Mouse (Mus musculus): ENCODE data around the gene Rnf224.
A peak's percentile ranks its signal among the peaks of the same experiment; 100 is the strongest.
"Not testable (repeated sequence)": the region's sequence is repeated elsewhere in the genome, so short reads cannot be mapped to it uniquely, and the experiment has no call there.

Gene Rnf224

GRCm38 (mm10) chr2:25236614-25237013 lies at the start of gene Rnf224:
Gene Rnf224 (minus strand): TSS chr2:25236787.
- no peak for DNase-seq

GRCm38 (mm10) chr2:25286314-25286713 lies 49.7 kb upstream of the Rnf224 start:
- DNase-seq, result no peak

- DNase-seq, result no peak
Measured at GRCm38 (mm10) chr2:25285551-25285950, 49.0 kb upstream of the Rnf224 start.

DNA sequence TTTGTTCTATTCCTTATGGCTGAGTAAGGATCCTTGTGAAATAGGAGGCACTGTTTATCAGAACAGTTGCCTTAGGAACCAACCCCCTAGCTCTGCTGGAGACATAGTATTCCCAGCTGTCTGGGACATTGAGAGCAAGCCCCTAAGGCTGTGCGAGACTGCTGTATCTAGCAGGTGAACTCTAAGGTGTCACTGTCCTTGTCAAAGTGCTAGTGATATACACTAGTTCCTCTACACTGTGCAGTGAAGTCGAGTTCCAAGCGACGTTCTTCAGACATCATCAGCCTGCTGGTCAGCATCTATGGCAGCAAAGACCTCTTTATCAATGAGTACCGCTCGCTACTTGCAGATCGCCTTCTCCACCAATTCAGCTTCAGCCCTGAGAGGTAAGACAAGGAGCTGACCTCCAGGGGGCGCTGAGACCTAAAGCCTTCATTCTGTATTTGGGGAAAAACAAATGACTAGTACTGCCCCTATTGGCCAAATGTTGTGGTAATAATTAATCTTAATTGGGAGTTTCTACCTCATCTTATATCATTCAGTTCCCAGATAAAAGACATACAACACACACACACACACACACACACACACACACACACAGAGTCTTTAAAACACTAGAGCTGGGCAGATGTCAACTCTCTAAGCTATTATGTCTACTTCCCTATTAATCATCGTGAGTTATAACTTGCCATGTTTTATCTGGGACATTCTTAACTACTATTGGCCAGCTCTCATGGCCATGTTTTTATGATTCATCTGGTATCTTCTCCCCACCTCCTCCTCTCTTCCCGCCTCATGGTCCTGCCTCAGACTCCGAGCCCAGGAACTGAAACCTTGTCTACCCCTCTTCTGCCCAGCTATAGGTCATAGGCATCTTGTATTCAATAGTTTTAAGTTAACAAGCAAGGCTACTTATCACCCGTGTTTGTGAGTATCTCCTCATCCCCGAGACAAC lies 42.6 kb upstream of the Rnf224 start:
- DNase-seq, result peak; percentile 68

DNA sequence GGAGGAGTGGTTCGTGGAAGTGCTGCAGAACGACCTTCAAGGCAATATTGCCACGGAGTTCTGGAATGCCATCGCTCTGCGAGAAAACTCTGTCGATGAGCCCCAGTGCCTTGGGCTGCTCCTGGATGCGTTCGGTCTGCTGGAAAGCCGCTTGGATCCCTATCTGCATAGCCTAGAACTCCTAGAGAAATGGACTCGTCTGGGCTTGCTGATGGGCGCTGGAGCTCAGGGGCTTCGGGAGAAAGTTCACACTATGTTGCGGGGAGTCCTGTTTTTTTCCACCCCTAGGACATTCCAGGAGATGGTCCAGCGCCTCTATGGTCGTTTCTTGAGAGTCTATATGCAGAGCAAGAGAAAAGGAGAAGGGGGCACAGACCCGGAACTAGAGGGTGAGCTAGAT lies 36.4 kb upstream of the Rnf224 start:
- DNase-seq, result no peak

- DNase-seq, result no peak
Measured at GRCm38 (mm10) chr2:25272515-25272914, 35.9 kb upstream of the Rnf224 start.

DNA sequence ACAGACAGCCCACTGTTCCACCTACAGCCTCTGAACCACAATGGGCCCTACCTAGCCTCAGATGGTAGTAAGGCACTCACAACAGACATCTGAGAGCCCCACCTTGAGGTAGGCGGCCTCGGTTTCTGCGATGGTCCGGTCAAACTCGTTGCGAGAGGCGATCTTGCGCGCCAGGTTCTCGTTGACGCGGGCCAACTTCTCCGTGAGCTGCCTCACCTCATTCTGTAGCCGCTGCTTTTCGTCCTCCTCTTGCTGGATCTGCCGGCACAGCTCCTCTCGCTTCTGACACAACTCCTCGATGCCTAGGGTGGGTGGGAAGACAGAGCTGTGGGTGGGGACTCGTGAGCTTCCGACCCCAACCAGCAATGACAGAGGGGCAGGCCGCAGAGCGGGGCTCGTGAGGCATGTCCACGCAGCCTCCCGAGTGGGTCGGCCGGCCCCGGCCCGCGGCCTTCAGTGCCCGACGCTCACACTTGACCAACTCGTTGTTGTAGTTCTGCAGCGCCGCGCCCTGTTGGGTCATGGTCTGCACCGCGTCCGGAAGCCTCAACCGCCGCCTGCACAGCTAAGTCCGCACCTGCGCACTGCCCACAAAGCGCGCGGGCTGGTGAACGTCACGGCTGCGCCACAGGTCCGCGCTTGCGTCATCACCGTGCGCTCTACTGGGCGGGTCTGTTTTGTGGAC lies 35.4 kb upstream of the Rnf224 start, which contains the start of the genes Ssna1 and Anapc2:
Ssna1 (minus strand) TSS at position 612 of the 685 bp plus-strand sequence.
Anapc2 (plus strand) TSS at position 652 of the 685 bp plus-strand sequence.
- peak; percentile 97 for DNase-seq

GRCm38 (mm10) chr2:25267746-25268309 lies 31.2 kb upstream of the Rnf224 start:
- DNase-seq, result no peak

GRCm38 (mm10) chr2:25267241-25267640 lies 30.7 kb upstream of the Rnf224 start:
- no peak for DNase-seq

DNA sequence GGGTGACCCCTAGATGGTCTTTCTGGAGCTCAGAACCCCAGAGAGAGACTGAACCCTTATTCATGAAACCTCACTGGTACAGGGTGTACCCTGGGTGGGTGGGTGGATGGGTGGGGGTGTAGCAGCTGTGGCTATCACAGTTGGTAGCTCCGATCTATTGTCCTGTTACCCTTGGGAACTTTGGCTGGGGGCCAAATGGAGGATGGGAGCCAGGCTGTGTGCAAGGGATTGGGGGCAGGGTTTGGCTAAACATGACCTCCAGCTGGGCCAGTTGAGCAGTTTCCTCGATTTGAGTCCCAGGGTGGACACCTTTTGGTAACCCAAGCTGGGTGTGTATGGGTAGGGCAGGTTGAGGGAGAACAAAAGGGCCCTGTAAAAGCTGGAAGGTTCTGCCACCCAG lies 30.1 kb upstream of the Rnf224 start:
- no peak for DNase-seq

GRCm38 (mm10) chr2:25265897-25266656 lies 29.5 kb upstream of the Rnf224 start:
- DNase-seq, result no peak

DNA sequence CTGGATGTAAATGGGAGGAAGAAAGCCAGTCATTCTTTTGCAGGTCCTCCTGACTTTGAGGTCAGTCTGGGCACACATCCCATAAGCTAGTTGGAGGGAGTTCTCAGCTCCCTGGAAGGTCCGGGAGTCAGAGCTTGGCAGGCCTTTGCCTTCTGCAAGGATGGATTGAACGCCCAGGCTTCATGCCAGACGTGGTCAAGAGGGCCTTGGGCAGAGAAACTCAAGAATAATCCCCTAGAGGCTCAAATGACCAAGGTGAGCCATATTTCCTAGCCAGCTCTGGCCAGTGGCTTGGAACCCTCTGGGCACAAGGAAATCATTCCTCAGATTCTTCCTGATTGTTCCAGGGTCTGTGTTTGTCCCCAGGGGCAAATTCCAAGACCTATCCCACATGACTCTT lies 28.3 kb upstream of the Rnf224 start:
- DNase-seq, result no peak

DNA sequence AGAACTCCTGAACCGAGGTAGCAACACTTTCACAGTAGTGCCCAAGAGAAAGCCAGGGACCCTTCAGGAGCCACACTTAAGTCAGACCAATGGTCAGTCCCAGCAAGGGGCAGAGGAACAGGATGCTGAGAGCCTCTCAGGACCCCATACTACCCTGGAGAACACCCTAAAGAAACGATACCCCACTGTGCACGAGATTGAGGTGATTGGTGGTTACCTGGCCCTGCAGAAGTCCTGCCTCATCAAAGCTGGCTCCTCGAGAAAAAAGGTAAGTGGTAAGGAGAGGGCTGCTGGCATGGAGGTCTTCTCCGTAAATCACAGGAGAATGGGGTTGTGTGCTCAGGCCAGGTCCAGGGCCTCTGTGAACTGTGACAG lies 27.7 kb upstream of the Rnf224 start:
- no peak for DNase-seq

DNA sequence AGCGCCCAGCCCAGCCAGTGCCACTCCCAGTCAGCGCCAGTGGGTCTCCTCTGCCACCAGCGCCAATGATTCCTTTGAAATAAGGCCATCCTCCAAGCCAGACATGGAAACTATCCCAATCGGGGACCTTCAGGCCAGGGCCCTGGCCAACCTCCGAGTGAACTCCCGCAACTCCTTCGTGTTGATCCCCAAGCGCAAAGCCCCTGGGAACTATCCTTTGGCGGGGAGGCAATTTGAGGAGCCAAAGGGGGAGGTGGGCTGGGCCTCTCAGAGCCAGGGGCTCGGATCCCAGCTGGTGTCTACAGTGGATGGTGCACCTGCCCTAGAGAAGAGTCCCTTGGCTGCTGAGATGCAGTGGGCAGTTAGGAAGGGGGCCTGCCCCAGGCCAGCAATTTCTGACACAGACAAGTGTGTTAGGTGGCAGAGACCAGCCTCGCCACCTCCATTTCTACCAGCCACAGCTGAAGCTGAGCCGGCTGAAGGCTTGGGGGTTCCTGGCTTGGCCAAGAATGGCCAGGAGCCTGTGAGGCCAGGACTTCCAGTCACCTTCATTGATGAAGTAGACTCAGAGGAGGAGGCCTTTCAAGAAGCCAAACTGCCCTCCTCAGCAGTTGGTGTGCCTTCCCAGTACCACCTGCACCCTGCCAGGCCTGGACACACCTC lies 27.2 kb upstream of the Rnf224 start:
- DNase-seq, result no peak

DNA sequence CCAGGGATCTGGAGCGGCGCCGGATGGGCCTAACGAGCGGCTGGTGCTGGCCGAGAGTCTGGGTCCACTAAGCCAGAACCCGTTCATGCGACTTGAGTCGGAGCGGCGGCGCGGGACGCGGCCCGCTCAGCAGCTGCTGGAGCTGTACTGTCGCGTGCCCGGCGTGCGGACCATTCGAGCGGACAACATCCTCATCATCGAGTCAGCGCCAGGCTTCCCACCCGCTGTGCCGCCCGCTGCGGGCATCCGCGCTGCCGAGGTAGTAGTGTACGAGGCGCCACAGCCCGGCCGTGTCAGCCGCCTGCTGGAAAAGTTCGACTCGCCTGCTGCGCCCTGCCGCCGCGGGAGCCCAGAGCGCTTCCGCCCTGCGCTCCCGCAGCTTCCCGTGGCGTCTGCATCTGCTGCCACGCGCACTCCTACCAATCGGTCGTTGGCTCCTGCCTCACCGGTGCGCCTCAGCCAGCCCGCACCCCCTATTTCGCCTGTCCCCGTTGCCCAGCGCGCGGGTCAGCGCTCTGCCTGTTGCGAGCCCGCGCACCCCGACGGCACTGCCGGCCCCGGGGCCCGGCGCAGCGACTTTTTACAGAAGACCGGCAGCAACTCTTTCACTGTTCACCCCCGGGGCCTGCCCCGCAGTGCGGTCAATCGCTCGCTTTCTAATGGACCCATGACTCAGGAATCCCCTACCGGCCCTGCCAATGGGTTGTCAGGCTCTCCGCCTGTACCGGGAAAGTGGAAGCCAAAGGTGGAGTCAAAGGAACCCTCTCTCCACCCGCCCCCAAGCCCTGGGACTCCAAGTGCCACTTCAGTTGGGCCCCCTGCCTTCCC lies 26.4 kb upstream of the Rnf224 start:
- DNase-seq, result peak; percentile 61

DNA sequence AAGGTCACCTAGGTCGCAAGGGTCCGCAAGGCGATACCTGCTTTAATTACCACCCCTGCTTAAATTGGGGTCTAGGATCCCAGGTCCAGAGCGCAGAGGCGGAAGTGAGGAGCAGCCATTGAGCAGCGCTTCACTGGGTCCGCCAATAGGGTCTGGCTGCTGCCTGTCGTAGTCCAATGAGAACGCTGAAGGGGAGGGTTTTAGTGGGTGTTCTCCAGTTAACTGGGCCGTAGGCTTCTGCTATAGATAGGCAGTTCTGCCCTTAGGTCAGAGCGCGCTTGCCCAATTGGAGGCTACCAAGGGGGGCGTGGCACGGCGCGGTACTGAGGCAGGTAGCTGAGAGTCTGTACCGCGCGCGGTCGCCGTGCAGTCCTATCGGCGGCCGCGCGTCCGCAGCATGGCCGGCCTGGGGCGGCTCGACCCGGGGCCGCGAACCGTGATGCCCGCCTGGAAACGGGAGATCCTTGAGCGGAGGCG lies 25.7 kb upstream of the Rnf224 start, which contains the start of gene Tprn:
Tprn (plus strand) TSS at position 328 of the 477 bp plus-strand sequence.
- peak; percentile 94 for DNase-seq

DNA sequence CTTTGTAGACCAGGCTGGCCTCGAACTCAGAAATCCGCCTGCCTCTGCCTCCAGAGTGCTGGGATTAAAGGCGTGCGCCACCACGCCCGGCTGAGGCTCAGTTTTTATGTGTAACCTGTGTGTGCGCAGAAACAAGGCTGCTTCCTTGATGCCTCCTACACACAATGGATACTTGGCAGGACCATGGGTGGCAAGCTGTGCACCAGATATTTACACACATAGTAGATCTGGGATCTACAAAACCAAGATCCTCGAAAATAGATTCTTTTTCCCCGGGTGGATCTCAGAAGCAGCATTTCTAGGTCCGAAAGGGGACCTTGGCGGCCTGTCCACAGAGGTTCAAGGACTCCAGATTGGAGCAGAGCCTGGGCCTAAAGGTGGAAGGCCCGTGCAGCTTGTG lies 25.3 kb upstream of the Rnf224 start:
- no peak for DNase-seq

DNA sequence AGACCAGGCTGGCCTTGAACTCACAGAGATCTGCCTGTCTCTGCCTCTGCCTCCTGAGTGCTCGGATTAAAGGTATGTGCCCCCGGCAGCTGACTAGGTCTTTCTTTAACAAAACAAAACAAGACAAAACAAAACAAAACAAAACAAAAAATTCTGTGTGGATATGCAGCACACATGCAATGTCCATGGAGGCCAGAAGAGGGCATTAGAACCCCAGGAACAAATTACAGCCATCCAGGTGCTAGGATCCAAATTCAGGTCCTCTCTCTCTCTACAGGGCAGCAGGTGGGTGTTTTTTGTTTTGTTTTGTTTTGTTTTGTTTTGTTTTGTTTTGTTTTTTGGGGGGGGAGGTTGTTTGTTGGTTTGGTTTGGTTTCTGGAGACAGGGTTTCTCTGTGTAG lies 22.3 kb upstream of the Rnf224 start:
- DNase-seq, result peak; percentile 25

GRCm38 (mm10) chr2:25257250-25257649 lies 20.7 kb upstream of the Rnf224 start:
- not testable (repeated sequence) for DNase-seq

- peak; percentile 73 for DNase-seq
Measured at GRCm38 (mm10) chr2:25256443-25257109, 20.0 kb upstream of the Rnf224 start.

Data from thymus, postnatal 25 days (tissue).